Mouse (Mus musculus): ENCODE measurements at regions not wholly inside any gene's neighbourhood (a gene's known extent, or its start where the extent isn't known, plus 50 kb on each side); places are given as distances from the start of the nearest gene placed in this dataset.

- no peak for DNase-seq (ENCODE audit: low read depth, low spot score)
These were observed 211.1 kb downstream of the Kcnrg start for GRCm38 (mm10) chr14:61818365-61818764.

GRCm38 (mm10) chr14:61819251-61819650 is 212.0 kb downstream of the Kcnrg start:
- DNase-seq (ENCODE audit: low read depth, low spot score), result no peak

- peak; percentile 22 for DNase-seq (ENCODE audit: low read depth, low spot score)
These were observed 227.2 kb downstream of the Kcnrg start for GRCm38 (mm10) chr14:61834291-61834936.

GRCm38 (mm10) chr14:61835729-61836128 is 228.5 kb downstream of the Kcnrg start:
- peak; percentile 30 for DNase-seq (ENCODE audit: low read depth, low spot score)

GRCm38 (mm10) chr14:61836231-61836630 is 229.0 kb downstream of the Kcnrg start:
- peak; percentile 69 for DNase-seq (ENCODE audit: low read depth, low spot score)

GRCm38 (mm10) chr14:61836965-61837364 is 229.7 kb downstream of the Kcnrg start:
- no peak for DNase-seq (ENCODE audit: low read depth, low spot score)

- DNase-seq (ENCODE audit: low read depth, low spot score), result no peak
These were observed 230.6 kb downstream of the Kcnrg start for GRCm38 (mm10) chr14:61837851-61838250.

GRCm38 (mm10) chr14:61842476-61842875 is 235.2 kb downstream of the Kcnrg start:
- DNase-seq (ENCODE audit: low read depth, low spot score), result no peak

GRCm38 (mm10) chr14:61846441-61846840 is 239.2 kb downstream of the Kcnrg start:
- DNase-seq (ENCODE audit: low read depth, low spot score), result no peak

GRCm38 (mm10) chr14:61850244-61850643 is 243.0 kb downstream of the Kcnrg start:
- no peak for DNase-seq (ENCODE audit: low read depth, low spot score)

GRCm38 (mm10) chr14:61857616-61858015 is 250.4 kb downstream of the Kcnrg start:
- no peak for DNase-seq (ENCODE audit: low read depth, low spot score)

- no peak for DNase-seq (ENCODE audit: low read depth, low spot score)
These were observed 253.4 kb downstream of the Kcnrg start for GRCm38 (mm10) chr14:61860688-61861087.

- no peak for DNase-seq (ENCODE audit: low read depth, low spot score)
These were observed 254.2 kb downstream of the Kcnrg start for GRCm38 (mm10) chr14:61861357-61861958.

- no peak for DNase-seq (ENCODE audit: low read depth, low spot score)
These were observed 255.7 kb downstream of the Kcnrg start for GRCm38 (mm10) chr14:61862931-61863330.

- DNase-seq (ENCODE audit: low read depth, low spot score), result no peak
These were observed 256.2 kb downstream of the Kcnrg start for GRCm38 (mm10) chr14:61863475-61863874.

GRCm38 (mm10) chr14:61866532-61867268 is 259.4 kb downstream of the Kcnrg start:
- DNase-seq (ENCODE audit: low read depth, low spot score), result no peak

GRCm38 (mm10) chr14:61874206-61874605 is 266.9 kb downstream of the Kcnrg start:
- DNase-seq (ENCODE audit: low read depth, low spot score), result peak; percentile 15

GRCm38 (mm10) chr14:61879416-61879815 is 272.2 kb downstream of the Kcnrg start:
- DNase-seq (ENCODE audit: low read depth, low spot score), result no peak

GRCm38 (mm10) chr14:61880514-61881259 is 273.4 kb downstream of the Kcnrg start:
- peak; percentile 23 for DNase-seq (ENCODE audit: low read depth, low spot score)

- DNase-seq (ENCODE audit: low read depth, low spot score), result no peak
These were observed 278.2 kb downstream of the Kcnrg start for GRCm38 (mm10) chr14:61885241-61886015.

- no peak for DNase-seq (ENCODE audit: low read depth, low spot score)
These were observed 282.4 kb downstream of the Kcnrg start for GRCm38 (mm10) chr14:61889626-61890025.
